Mouse (Mus musculus) intestine, postnatal 0 days (tissue): ENCODE measurements around the gene Thsd1. TPM values are rescaled to one million over a fixed set of nuclear protein-coding genes. Genes with fewer than 3 reads are reported as not detected.

Experiments
- ATAC-seq: fragments of 200-750 bp; cut with Nextera tagmentation; 2 replicates; pipeline ENCODE4 v1.8.0; 2017; ENCODE audit warnings: mild to moderate bottlenecking, moderate TSS enrichment, moderate library complexity
- H3K27ac ChIP-seq: fragments of 300-500 bp; sonication (generic); 2 replicates; pipeline ENCODE4 v1.5.1; 2014; ENCODE audit warnings: mild to moderate bottlenecking, low read depth, low read length, moderate library complexity
- H3K27me3 ChIP-seq: fragments of 300-500 bp; sonication (generic); replicated peaks from 2 replicates; pipeline ENCODE4 v1.6.1; 2014; ENCODE audit warnings: low read length, mixed read lengths; ENCODE audit not compliant: control insufficient read depth, insufficient read depth
- H3K36me3 ChIP-seq: fragments of 300-500 bp; sonication (generic); 2 replicates; pipeline ENCODE4 v1.6.1; 2014; ENCODE audit warnings: mild to moderate bottlenecking, moderate library complexity; ENCODE audit not compliant: control insufficient read depth, insufficient read depth
- H3K4me1 ChIP-seq: fragments of 300-500 bp; sonication (generic); replicated peaks from 2 replicates; pipeline ENCODE4 v1.6.1; 2014; ENCODE audit warnings: antibody characterized with exemption, low read length, mixed read lengths; ENCODE audit not compliant: control insufficient read depth, insufficient read depth
- H3K4me2 ChIP-seq: fragments of 300-500 bp; sonication (generic); replicated peaks from 2 replicates; pipeline ENCODE4 v1.6.1; 2014; ENCODE audit warnings: low read depth, mild to moderate bottlenecking, moderate library complexity
- H3K4me3 ChIP-seq: fragments of 300-500 bp; sonication (generic); 2 replicates; pipeline ENCODE4 v1.5.1; 2014; ENCODE audit warnings: low read depth, low read length
- H3K9ac ChIP-seq: fragments of 300-500 bp; sonication (generic); 2 replicates; pipeline ENCODE4 v1.6.1; 2014; ENCODE audit warnings: mild to moderate bottlenecking, low read depth, low read length
- H3K9me3 ChIP-seq: fragments of 300-500 bp; sonication (generic); 2 replicates; pipeline ENCODE4 v1.6.1; 2016; ENCODE audit warnings: mixed run types; ENCODE audit not compliant: control insufficient read depth
- CTCF ChIP-seq: sonication (generic); IDR thresholded peaks from 2 replicates; pipeline ENCODE4 v1.5.1; 2016; ENCODE audit warnings: low read depth, mild to moderate bottlenecking, control low read depth, antibody characterized with exemption, moderate library complexity
- WGBS: fragments of 180-500 bp; shearing (Covaris S2); extraction: QIAGEN DNeasy Blood & Tissue Kit; methylation state at CpG from one replicate; pipeline ENCODE4 v1.1.7; 2014; 5-methylcytosine and 5-hydroxymethylcytosine counted together
- polyA plus RNA-seq: library from polyadenylated mRNA; unstranded; fragments of >200 nt; fragmentation: Nextera tagmentation; extraction: Ambion mirVana; gene quantifications from 2 replicates; pipeline ENCODE4 v1.2.1, GENCODE M21; 2015

Thsd1 gene
- 2.6 and 3.1 TPM in 2 replicates for polyA plus RNA-seq

GRCm38 (mm10) chr8:22227061-22227877 lies at the start of gene Thsd1:
Gene Thsd1 (plus strand): TSS chr8:22227313.
- H3K27me3 ChIP-seq = no peaks in the 10 kb centered on the region
- H3K4me2 ChIP-seq = peak within 1 kb of the TSS; percentile 95
- under 1% methylated on average over 39 of the region's 39 CpGs for WGBS
- H3K9ac ChIP-seq = peak within 1 kb of the TSS; percentile 31; the same call in 1 of the 2 replicates
- 0 out of 2 replicates have a peak, but pooled peaks cover 4% of the 10 kb centered on the region for H3K4me1 ChIP-seq
- no peak for TF ChIP-seq CTCF
- H3K27ac ChIP-seq = no peak within 1 kb of the TSS; the same call in 1 of the 2 replicates
- no peaks in the 10 kb centered on the region; the same call in 1 of the 2 replicates for H3K36me3 ChIP-seq
- peak; percentile 85 for ATAC-seq
- no peaks in the 10 kb centered on the region for H3K9me3 ChIP-seq
- H3K4me3 ChIP-seq = peak within 1 kb of the TSS; percentile 49

GRCm38 (mm10) chr8:22184884-22185283 lies 42.2 kb upstream of the Thsd1 start:
- H3K9me3 ChIP-seq = no peaks in the 10 kb centered on the region
- no peaks in the 10 kb centered on the region; the same call in 1 of the 2 replicates for H3K36me3 ChIP-seq
- H3K9ac ChIP-seq = peak overlapping the region; percentile 56
- WGBS = 3% methylated on average over 3 of the region's 3 CpGs
- ATAC-seq = no peak
- no peak overlapping the region for H3K27ac ChIP-seq
- H3K27me3 ChIP-seq = no peaks in the 10 kb centered on the region
- peak overlapping the region; percentile 92 for H3K4me2 ChIP-seq
- H3K4me3 ChIP-seq = peak overlapping the region; percentile 81
- no peak for TF ChIP-seq CTCF
- no peaks in the 10 kb centered on the region for H3K4me1 ChIP-seq

- peak within 1 kb of the TSS; percentile 57; the same call in 1 of the 2 replicates for H3K27ac ChIP-seq
- peak; percentile 98 for ATAC-seq
- WGBS = 2% methylated on average over 63 of the region's 63 CpGs
These were observed 41.4 kb upstream of the Thsd1 start, which contains the start of gene Ckap2 for GRCm38 (mm10) chr8:22185431-22186397. Gene Ckap2 (minus strand): TSS chr8:22185819.

GRCm38 (mm10) chr8:22192660-22193431 lies 34.3 kb upstream of the Thsd1 start, which contains the start of gene Vps36:
Gene Vps36 (plus strand): TSS chr8:22192809.
- ATAC-seq = peak; percentile 97
- no peaks in the 10 kb centered on the region for H3K27me3 ChIP-seq
- H3K36me3 ChIP-seq = no peaks in the 10 kb centered on the region
- no peaks in the 10 kb centered on the region for H3K4me1 ChIP-seq
- H3K4me3 ChIP-seq = peak within 1 kb of the TSS; percentile 86
- H3K27ac ChIP-seq = peak within 1 kb of the TSS; percentile 98
- WGBS = under 1% methylated on average over 73 of the region's 73 CpGs
- peak within 1 kb of the TSS; percentile 91 for H3K9ac ChIP-seq
- no peaks in the 10 kb centered on the region for H3K9me3 ChIP-seq
- H3K4me2 ChIP-seq = peak within 1 kb of the TSS; percentile 77
- TF ChIP-seq CTCF = peak; percentile 97

More at GRCm38 (mm10) chr8:22185431-22186397, 41.4 kb upstream of the Thsd1 start, which contains the start of gene Ckap2:
- Histone ChIP-seq H3K9me3 (no peaks in the 10 kb centered on the region), H3K4me1 (no peaks in the 10 kb centered on the region), H3K4me2 (peak within 1 kb of the TSS; percentile 92), H3K4me3 (peak within 1 kb of the TSS; percentile 81), H3K9ac (peak within 1 kb of the TSS; percentile 56), H3K36me3 (no peaks in the 10 kb centered on the region; the same call in 1 of the 2 replicates), H3K27me3 (no peaks in the 10 kb centered on the region)
- TF ChIP-seq CTCF = no peak

GRCm38 (mm10) chr8:22193432-22194010 lies 33.6 kb upstream of the Thsd1 start:
- no peaks in the 10 kb centered on the region for H3K36me3 ChIP-seq
- H3K27ac ChIP-seq = peak overlapping the region; percentile 98
- H3K9ac ChIP-seq = peak overlapping the region; percentile 91
- TF ChIP-seq CTCF = no peak
- ATAC-seq = no peak
- H3K4me3 ChIP-seq = peak overlapping the region; percentile 86
- no peaks in the 10 kb centered on the region for H3K9me3 ChIP-seq
- WGBS = 8% methylated on average over 12 of the region's 12 CpGs
- H3K27me3 ChIP-seq = no peaks in the 10 kb centered on the region
- H3K4me1 ChIP-seq = no peaks in the 10 kb centered on the region
- peak overlapping the region; percentile 77 for H3K4me2 ChIP-seq
